Mouse (Mus musculus) liver, adult 2 months (tissue): ENCODE data around the gene Pak6.

Source experiments
- CTCF ChIP-seq: fragments of 200-500 bp; IDR thresholded peaks from 2 replicates; pipeline ENCODE4 v1.5.1; 2011; ENCODE audit warnings: low read depth, low read length, control low read depth
- POLR2A ChIP-seq: fragments of 200-500 bp; IDR thresholded peaks from 2 replicates; pipeline ENCODE4 v1.6.1; 2011; ENCODE audit warnings: low read length, control low read depth; ENCODE audit not compliant: insufficient read depth; ENCODE audit errors: extremely low read depth

DNA sequence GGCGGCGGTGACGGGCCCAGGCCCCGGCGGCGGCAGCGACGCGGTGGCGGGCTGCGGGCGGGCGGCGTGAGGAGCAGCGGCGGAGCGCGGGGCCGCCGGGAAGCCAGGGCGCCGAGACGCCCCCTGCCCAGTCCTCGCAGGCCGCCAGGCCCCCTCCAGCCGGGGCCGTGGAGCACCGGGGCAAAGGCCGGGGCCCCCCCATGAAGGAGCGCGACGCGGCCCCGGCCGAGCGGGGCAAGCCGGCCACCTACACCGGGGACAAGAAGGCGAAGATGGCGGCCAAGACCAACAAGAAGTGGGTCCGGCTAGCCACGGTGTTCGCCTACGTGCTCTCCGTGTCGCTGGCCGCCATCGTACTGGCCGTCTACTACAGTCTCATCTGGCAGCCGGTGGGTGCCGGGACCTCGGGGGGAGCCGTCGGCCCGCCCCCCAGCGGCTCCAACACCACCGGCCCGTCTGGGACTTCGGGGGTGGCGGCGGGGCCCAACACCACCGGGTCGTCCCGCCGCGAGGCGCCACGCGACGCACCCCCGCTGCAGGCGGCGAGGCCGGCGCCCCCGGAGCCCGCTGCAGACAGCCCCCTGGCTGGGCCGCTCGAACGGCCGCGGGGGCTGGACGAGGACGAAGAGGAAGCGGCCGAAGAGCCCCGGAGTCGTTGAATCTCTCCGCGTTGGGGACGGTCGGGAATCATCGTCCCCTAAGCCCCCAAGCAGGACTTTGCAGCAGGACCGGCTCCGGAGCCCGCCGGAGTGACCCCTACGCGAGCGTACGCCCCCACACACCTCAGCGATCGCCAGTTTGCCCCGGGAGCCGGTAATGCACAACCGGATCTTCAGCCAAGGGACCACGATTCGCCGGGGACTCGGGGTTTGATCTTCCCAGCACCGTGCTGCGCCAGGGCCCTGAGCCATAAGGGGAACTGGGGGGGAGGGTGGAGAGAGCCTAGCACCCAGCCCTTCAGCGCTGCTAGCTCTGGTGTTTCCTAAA lies 83.1 kb downstream of the Pak6 start:
- no peak for TF ChIP-seq CTCF
- no peak for TF ChIP-seq POLR2A
